Mouse (Mus musculus) ES-Bruce4 (cell line): ENCODE measurements around the gene Lonrf3. TPM values are rescaled to one million over a fixed set of nuclear protein-coding genes. Genes with fewer than 3 reads are reported as not detected.

ENCODE experiments used
- H3K27ac ChIP-seq: 2 replicates; pipeline ENCODE4 v1.5.1; 2012; ENCODE audit warnings: low read length, inconsistent platforms; ENCODE audit not compliant: insufficient read depth
- H3K27me3 ChIP-seq: 2 replicates; pipeline ENCODE4 v1.6.1; 2012; ENCODE audit warnings: mild to moderate bottlenecking, low read length, inconsistent platforms; ENCODE audit not compliant: control insufficient read depth, poor library complexity, insufficient read depth, severe bottlenecking
- H3K36me3 ChIP-seq: 2 replicates; pipeline ENCODE4 v1.6.1; 2012; ENCODE audit warnings: inconsistent platforms, mild to moderate bottlenecking, low read length, moderate library complexity; ENCODE audit not compliant: control insufficient read depth, poor library complexity, insufficient read depth, severe bottlenecking
- H3K4me1 ChIP-seq: one replicate; pipeline ENCODE4 v1.8.1; 2011; ENCODE audit warnings: low read length; ENCODE audit not compliant: control insufficient read depth, insufficient read depth
- H3K4me3 ChIP-seq: 2 replicates; pipeline ENCODE4 v1.5.1; 2011; ENCODE audit warnings: low read depth, mild to moderate bottlenecking, low read length
- H3K9ac ChIP-seq: 2 replicates; pipeline ENCODE4 v1.6.1; 2012; ENCODE audit warnings: low read depth, mild to moderate bottlenecking, inconsistent platforms; ENCODE audit not compliant: poor library complexity, severe bottlenecking
- H3K9me3 ChIP-seq: replicated peaks from 2 replicates; pipeline ENCODE4 v1.6.1; 2012; ENCODE audit warnings: mild to moderate bottlenecking, low read length, inconsistent platforms; ENCODE audit not compliant: control insufficient read depth, poor library complexity, insufficient read depth, severe bottlenecking
- CTCF ChIP-seq: IDR thresholded peaks from one replicate; pipeline ENCODE4 v1.8.1; 2011; ENCODE audit warnings: low read depth, low read length
- EP300 ChIP-seq: IDR thresholded peaks from 2 replicates; pipeline ENCODE4 v1.6.1; 2011; ENCODE audit warnings: low read depth, low read length; ENCODE audit not compliant: insufficient read depth
- POLR2A ChIP-seq: IDR thresholded peaks from one replicate; pipeline ENCODE4 v1.8.1; 2011; ENCODE audit warnings: low read length; ENCODE audit not compliant: insufficient read depth
- polyA plus RNA-seq: library from polyadenylated mRNA; stranded (reverse); fragments of >200 nt; gene quantifications from 2 replicates; pipeline ENCODE4 v1.2.4, GENCODE M21; 2011; ENCODE audit warnings: low read depth; ENCODE audit not compliant: missing spikeins, insufficient read depth, insufficient read length

The Lonrf3 gene
- polyA plus RNA-seq, 1 experiment = 1.9 TPM

GRCm38 (mm10) chrX:36329849-36330411 is 1.8 kb downstream of the Lonrf3 start:
- H3K9ac ChIP-seq = peak overlapping the region; percentile 61
- H3K27ac ChIP-seq = no peak overlapping the region
- no peaks in the 10 kb centered on the region for H3K9me3 ChIP-seq
- peaks cover 3% of the 10 kb centered on the region; the same call in 1 of the 2 replicates for H3K27me3 ChIP-seq
- TF ChIP-seq POLR2A = no peak
- TF ChIP-seq CTCF = no peak
- TF ChIP-seq EP300 = no peak
- no peaks in the 10 kb centered on the region for H3K4me1 ChIP-seq
- H3K36me3 ChIP-seq = no peaks in the 10 kb centered on the region
- H3K4me3 ChIP-seq = peak overlapping the region; percentile 53

GRCm38 (mm10) chrX:36352446-36352845 is 24.3 kb downstream of the Lonrf3 start:
- no peaks in the 10 kb centered on the region for H3K4me1 ChIP-seq
- H3K9me3 ChIP-seq = no peaks in the 10 kb centered on the region
- no peak overlapping the region for H3K9ac ChIP-seq
- no peaks in the 10 kb centered on the region for H3K36me3 ChIP-seq
- no peaks in the 10 kb centered on the region for H3K27me3 ChIP-seq
- no peak overlapping the region for H3K4me3 ChIP-seq
- H3K27ac ChIP-seq = no peak overlapping the region
- TF ChIP-seq POLR2A (no peak), EP300 (no peak), CTCF (no peak)

- Histone ChIP-seq H3K27me3 (no peaks in the 10 kb centered on the region), H3K4me3 (no peak overlapping the region), H3K4me1 (no peaks in the 10 kb centered on the region), H3K9ac (no peak overlapping the region), H3K36me3 (no peaks in the 10 kb centered on the region), H3K27ac (no peak overlapping the region), H3K9me3 (no peaks in the 10 kb centered on the region)
- TF ChIP-seq CTCF (no peak), POLR2A (no peak), EP300 (no peak)
These were observed 57.2 kb downstream of the Lonrf3 start for GRCm38 (mm10) chrX:36385340-36385739.

- Histone ChIP-seq H3K9ac (no peak overlapping the region), H3K27me3 (no peaks in the 10 kb centered on the region), H3K4me3 (no peak overlapping the region), H3K36me3 (no peaks in the 10 kb centered on the region), H3K9me3 (no peaks in the 10 kb centered on the region), H3K4me1 (no peaks in the 10 kb centered on the region), H3K27ac (no peak overlapping the region)
- TF ChIP-seq EP300 (no peak), POLR2A (no peak), CTCF (no peak)
These were observed 61.8 kb downstream of the Lonrf3 start for GRCm38 (mm10) chrX:36389971-36390370.

DNA sequence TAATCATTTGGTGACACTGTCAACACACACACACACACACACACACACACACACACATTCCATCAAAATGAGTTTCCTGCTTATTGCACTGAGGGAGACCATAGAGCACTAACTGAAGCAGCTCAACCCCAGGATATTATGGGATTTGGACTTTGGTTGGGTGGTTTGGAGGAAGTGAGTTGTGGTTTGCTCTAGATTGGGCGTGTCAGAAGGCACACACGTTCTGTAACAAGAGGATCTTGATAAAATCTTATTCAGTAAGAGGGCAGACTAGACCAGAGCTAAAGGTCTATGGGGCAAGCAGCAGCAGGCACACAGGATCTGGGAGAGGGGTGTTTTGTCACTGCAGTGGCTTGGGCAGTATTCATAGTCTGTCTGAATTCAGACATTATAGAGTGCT is 62.4 kb downstream of the Lonrf3 start:
- H3K36me3 ChIP-seq = no peaks in the 10 kb centered on the region
- H3K9ac ChIP-seq = no peak overlapping the region
- no peaks in the 10 kb centered on the region for H3K27me3 ChIP-seq
- H3K4me3 ChIP-seq = no peak overlapping the region
- no peak overlapping the region for H3K27ac ChIP-seq
- no peaks in the 10 kb centered on the region for H3K9me3 ChIP-seq
- H3K4me1 ChIP-seq = no peaks in the 10 kb centered on the region
- TF ChIP-seq CTCF (no peak), POLR2A (no peak), EP300 (no peak)

DNA sequence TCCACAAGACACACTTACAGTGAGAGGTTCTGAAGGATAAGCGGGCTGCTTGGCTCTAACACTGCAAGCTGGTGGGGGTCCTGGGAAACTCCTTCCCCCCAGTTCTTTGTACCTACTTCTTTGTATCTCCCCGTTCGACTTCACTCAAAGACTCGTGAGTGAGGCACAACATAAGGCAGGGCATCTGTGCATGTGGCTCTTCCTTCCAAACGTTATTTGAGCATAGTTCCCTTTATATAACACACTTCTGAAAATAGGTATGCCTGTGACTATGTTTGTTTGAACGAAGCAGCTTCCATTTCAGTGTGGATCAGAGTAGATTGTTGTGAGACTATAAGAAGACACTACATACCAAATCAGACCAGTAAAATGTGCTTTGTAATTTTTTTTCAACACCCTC is 64.5 kb downstream of the Lonrf3 start:
- no peak overlapping the region for H3K27ac ChIP-seq
- H3K4me1 ChIP-seq = no peaks in the 10 kb centered on the region
- TF ChIP-seq CTCF (no peak), POLR2A (no peak), EP300 (no peak)
- no peaks in the 10 kb centered on the region for H3K9me3 ChIP-seq
- H3K27me3 ChIP-seq = no peaks in the 10 kb centered on the region
- no peak overlapping the region for H3K9ac ChIP-seq
- H3K4me3 ChIP-seq = no peak overlapping the region
- H3K36me3 ChIP-seq = no peaks in the 10 kb centered on the region
